Mouse (Mus musculus) layer of hippocampus, adult 9-10 months (tissue): ENCODE data around the gene Rab1a.
"Not testable (repeated sequence)": the region's sequence is repeated elsewhere in the genome, so short reads cannot be mapped to it uniquely, and the experiment has no call there.

ENCODE experiments used
- DNase-seq: peaks from one replicate; pipeline ENCODE4 v3.0.0; 2022; ENCODE audit warnings: low spot score

Rab1a gene

DNA sequence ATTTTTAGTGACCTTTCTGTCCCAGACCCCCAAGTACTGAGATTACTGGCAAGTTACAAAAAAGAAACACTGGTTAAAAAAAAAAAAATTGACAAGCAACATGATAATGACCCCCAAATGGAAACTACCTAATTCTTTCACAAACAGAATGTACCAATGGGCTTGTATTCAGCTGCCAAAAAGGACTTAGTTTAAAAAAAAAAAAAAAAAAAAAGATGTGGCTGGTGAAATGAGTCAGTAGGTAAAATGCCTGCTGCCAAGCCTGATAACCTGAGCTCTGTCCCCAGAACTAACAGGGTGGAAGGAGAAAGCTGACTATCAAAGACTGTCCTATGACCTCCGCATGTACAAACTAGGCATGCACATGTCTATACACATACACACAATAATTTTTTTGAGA is 16.0 kb downstream of the Rab1a start:
- DNase-seq: no peak

DNA sequence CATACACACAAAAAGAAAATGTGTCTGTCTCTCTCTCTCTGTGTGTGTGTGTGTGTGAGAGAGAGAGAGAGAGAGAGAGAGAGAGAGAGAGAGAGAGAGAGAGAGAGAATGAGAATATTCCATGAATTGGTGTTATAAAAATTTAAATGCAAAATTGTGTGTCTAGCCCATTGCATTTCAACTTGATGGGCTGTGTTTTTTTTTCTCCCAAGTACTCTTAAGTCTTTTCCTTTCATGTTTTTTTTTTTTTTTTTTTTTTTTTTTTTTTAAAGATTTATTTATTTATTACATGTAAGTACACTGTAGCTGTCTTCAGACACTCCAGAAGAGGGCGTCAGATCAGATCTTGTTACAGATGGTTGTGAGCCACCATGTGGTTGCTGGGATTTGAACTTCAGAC is 20.4 kb downstream of the Rab1a start:
- not testable (repeated sequence) for DNase-seq

DNA sequence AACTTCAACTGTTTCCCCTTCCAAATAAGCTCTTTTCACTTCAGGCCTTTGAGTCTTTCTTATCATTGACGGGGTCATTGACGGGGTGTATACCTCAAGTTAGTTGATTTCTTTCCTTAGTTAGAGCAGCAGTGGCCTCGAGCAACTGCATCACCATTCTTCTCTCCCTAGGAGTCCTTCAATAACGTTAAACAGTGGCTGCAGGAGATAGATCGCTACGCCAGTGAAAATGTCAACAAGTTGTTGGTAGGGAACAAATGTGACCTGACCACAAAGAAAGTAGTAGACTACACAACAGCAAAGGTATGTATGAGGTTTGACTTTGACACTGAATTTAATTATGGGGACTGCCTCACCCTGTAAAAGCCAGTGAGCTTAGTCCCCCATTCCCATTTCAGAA is 23.0 kb downstream of the Rab1a start:
- DNase-seq: no peak

- DNase-seq: no peak
Measured at GRCm38 (mm10) chr11:20225938-20226337, 24.7 kb downstream of the Rab1a start.

- DNase-seq: no peak
Measured at GRCm38 (mm10) chr11:20228666-20229065, 27.4 kb downstream of the Rab1a start.

- DNase-seq: no peak
Measured at GRCm38 (mm10) chr11:20229311-20229710, 28.1 kb downstream of the Rab1a start.

DNA sequence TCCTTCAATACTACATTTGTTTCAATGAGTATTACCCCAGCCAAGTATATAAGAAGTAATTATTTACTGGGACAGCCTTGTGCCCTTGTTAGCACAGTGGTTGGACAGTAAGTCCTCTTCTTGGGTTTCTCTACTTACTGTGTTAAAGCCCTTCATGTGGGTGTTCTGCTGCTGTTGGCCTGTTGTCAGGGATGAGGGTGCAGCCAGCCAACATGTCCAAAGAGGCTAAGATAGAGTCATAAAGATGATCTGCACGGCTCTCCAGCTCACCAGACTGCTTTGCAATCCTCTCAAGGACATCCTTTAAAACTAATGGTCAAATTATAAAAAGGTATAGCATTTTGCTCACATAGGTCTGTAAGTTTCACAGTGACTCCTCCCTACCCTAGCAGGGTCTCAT is 29.1 kb downstream of the Rab1a start:
- DNase-seq: no peak

- no peak for DNase-seq
Measured at GRCm38 (mm10) chr11:20231128-20231878, 30.1 kb downstream of the Rab1a start.

GRCm38 (mm10) chr11:20232016-20232755 is 31.0 kb downstream of the Rab1a start:
- DNase-seq: no peak

- DNase-seq: no peak
Measured at GRCm38 (mm10) chr11:20234233-20234632, 33.0 kb downstream of the Rab1a start.

DNA sequence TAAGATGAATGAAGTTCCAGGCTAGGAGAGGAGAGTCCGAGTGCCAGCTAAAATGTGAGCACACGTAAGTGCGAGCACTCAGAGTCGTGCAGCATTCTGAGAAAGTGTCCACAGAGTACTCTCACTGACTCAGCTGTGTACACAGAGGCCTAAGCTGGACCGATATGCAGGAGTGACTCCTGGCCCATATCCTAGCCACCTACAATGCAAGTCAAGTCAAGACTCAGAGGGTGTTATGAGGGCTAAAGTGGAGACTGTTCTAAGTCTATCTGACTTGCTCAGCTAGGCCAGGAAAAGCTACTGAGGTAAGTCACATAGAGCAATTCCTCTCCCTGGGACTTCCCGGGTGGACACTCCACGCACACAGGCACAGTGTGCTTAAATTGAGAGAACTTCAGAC is 35.8 kb downstream of the Rab1a start:
- DNase-seq: no peak

GRCm38 (mm10) chr11:20237976-20238375 is 36.7 kb downstream of the Rab1a start:
- no peak for DNase-seq

GRCm38 (mm10) chr11:20239279-20239861 is 38.1 kb downstream of the Rab1a start:
- DNase-seq: no peak

DNA sequence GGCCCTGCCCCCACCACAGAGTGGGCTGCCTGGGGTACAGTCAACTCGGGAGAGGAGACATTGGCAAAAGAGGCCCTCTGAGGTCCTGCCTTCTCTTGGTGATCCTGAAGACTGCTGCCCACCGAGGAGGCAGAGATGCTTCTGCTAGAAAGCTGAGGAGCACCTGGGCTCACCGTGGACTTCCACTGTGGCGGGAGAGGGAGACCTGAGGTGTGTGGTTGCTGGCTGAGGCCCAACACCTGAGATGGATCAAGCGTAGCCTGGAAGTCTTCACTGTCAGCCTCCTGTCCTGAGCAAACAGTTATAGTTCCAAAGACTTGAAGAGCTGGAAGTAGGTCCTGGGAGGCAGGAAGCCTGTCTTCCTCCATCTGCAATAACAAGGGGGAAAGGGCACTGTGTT is 39.1 kb downstream of the Rab1a start:
- no peak for DNase-seq

- DNase-seq: no peak
Measured at GRCm38 (mm10) chr11:20241311-20241710, 40.1 kb downstream of the Rab1a start.

- DNase-seq: no peak
Measured at GRCm38 (mm10) chr11:20242366-20243056, 41.3 kb downstream of the Rab1a start.

DNA sequence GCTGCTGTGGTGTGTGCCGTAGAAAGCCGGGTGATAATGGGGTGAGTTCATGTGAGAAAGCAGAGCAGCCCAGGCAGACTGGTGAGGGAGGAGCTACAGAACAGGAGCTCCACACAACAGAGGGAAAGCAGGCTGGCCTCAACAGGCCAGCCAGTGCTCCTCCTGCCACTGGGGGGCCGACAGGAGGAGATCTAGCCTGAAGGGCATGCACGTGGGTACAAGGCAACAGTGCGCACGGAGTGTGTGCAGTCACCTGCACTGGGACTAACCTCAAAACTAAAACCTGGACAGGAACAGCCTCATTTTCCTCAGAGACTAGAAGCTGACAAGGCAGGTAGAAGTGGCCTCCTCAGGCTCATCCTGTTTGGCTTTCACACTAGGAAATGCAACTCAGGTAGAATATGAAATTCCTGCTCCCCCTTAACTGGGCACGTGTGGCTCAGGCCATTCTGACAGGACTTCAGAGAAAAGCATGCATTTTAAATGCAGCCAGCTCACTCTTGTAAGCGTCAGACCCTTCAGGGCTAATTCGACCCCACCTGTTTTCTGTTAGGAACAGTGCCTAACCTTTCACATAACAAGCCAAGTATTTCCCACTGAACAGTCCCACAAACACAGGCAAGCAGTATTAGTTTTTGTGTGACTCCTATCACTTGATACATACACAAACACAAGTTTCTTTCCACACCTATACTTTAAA is 42.1 kb downstream of the Rab1a start:
- DNase-seq: no peak

DNA sequence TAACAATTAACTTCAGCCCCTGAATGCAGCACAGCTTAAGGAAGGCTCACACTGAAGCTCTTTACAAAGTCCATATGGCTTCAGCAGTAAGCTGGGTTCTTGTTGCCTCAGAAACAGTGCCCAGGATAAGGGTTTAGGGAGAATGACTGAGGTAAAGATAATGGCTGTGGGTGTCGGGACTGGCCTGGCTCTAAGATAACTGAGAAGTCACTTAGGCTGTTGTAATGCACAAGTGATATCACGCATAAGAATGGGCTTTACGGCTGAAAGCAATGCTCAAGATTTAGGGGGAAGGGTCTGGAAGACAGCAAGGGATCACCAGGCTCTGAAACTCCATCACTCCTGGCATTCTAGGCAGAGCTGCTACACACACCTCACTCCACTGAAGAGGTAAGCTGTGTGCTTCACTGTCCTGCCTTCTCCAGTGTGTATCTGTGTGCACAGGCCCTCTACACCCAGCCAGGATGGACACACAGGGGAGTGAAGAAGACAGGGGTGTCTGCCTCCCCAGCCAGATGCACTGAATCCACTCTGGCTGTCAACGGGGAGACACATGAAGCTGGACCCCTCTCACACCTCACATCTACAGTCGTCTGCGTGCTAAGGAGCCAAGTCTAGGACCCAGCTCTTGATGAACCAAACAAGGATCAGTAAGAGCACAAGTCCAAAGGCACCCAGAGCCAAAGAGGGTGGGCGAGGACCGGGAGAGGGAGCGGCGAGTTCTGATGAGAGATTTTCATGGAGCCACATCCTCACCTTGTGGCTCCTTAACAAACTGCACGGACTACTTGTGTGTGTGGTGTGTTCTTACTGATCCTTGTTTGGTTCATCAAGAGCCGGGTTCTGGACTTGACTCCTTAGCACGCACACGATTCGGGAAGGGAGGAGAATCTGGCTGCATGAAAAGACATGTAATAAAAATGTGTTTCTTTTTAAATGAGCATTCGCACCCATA is 43.4 kb downstream of the Rab1a start:
- no peak for DNase-seq

DNA sequence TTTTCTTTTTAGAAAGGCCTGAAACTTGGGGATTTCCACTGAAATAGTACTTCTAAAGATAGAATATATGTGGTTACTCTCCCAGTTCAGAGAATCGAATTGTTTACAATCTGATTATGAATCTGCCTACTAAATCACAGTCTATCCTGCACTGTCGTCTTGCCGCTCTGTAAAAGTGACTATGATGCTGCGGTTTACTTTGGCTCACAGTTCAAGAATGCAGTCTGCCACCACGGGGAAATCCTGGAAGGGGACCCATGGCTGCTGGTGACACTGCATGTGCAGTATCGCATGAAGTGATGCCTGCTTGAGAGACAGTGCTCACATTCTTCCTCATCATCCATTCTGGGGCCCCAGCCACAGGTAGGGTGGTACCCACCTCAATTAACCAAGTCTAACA is 44.1 kb downstream of the Rab1a start:
- DNase-seq: no peak

DNA sequence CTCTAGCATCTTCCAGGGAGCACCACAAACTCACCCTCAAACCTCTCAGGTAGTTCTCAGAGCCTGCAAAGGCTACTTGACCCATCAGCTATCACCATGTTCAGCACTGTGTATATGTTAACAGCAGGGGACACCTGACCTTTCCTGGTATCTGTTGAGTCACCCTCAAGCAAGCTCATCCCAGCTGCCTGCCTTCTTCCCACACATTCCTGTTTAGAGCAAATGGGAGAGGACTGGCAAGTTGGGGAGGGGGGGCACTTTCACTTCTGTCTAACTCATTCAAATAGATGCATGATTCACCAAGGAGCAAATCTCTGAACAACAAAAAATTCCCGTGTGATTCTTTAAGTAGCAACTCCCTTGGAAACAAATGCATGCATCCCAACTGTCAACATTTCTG is 45.4 kb downstream of the Rab1a start:
- no peak for DNase-seq
